Mouse (Mus musculus): ENCODE measurements around the gene Sh3bp1. TPM values are rescaled to one million over a fixed set of nuclear protein-coding genes. Genes with fewer than 3 reads are reported as not detected.
"Not testable (repeated sequence)": the region's sequence is repeated elsewhere in the genome, so short reads cannot be mapped to it uniquely, and the experiment has no call there.

Gene Sh3bp1
- polyA plus RNA-seq, 3 experiments from 2014 or later, result 49.5 to 72.6 (median 52.6) TPM

- ATAC-seq, result no peak
Observed at GRCm38 (mm10) chr15:78877810-78878390, 21.7 kb upstream of the Sh3bp1 start.

GRCm38 (mm10) chr15:78878792-78879516, 20.6 kb upstream of the Sh3bp1 start:
- ATAC-seq, result not testable (repeated sequence)

- ATAC-seq, result no peak
Observed at GRCm38 (mm10) chr15:78880432-78880831, 19.1 kb upstream of the Sh3bp1 start.

GRCm38 (mm10) chr15:78881828-78882227, 17.7 kb upstream of the Sh3bp1 start:
- ATAC-seq, result no peak

- no peak for ATAC-seq
Observed at GRCm38 (mm10) chr15:78889401-78889853, 10.1 kb upstream of the Sh3bp1 start.

- ATAC-seq, result no peak
Observed at GRCm38 (mm10) chr15:78892440-78892839, 7.1 kb upstream of the Sh3bp1 start.

- ATAC-seq, result peak; percentile 11
Observed at GRCm38 (mm10) chr15:78894726-78895125, 4.8 kb upstream of the Sh3bp1 start.

GRCm38 (mm10) chr15:78895741-78896140, 3.8 kb upstream of the Sh3bp1 start:
- no peak for ATAC-seq

GRCm38 (mm10) chr15:78896149-78896548, 3.4 kb upstream of the Sh3bp1 start:
- peak; percentile 60 for ATAC-seq

GRCm38 (mm10) chr15:78897488-78897887, 2.1 kb upstream of the Sh3bp1 start:
- no peak for ATAC-seq

- ATAC-seq, result peak; percentile 59
Observed at GRCm38 (mm10) chr15:78898507-78899001, 1.0 kb upstream of the Sh3bp1 start.

GRCm38 (mm10) chr15:78899409-78899739, 194 bp upstream of the Sh3bp1 start, which contains the start of gene Gm49510:
Gene Gm49510, plus strand, starts transcription at chr15:78899667.
- no peak for ATAC-seq

- no peak for ATAC-seq
Observed at GRCm38 (mm10) chr15:78900585-78901421, 1.2 kb downstream of the Sh3bp1 start.

GRCm38 (mm10) chr15:78901422-78901789, 1.8 kb downstream of the Sh3bp1 start:
- no peak for ATAC-seq

GRCm38 (mm10) chr15:78903243-78903642, 3.7 kb downstream of the Sh3bp1 start:
- peak; percentile 35 for ATAC-seq

GRCm38 (mm10) chr15:78908399-78908798, 8.8 kb downstream of the Sh3bp1 start:
- ATAC-seq, result no peak

GRCm38 (mm10) chr15:78908982-78909381, 9.4 kb downstream of the Sh3bp1 start:
- ATAC-seq, result no peak

GRCm38 (mm10) chr15:78912040-78912439, 12.5 kb downstream of the Sh3bp1 start:
- no peak for ATAC-seq

GRCm38 (mm10) chr15:78913632-78914090, 14.1 kb downstream of the Sh3bp1 start, which contains the start of gene Pdxp:
Gene Pdxp, plus strand, starts transcription at chr15:78913919.
- ATAC-seq, result peak; percentile 92

- peak; percentile 45 for ATAC-seq
Observed at GRCm38 (mm10) chr15:78914091-78914822, 14.7 kb downstream of the Sh3bp1 start.

- ATAC-seq, result no peak
Observed at GRCm38 (mm10) chr15:78914823-78915659, 15.5 kb downstream of the Sh3bp1 start.

All from inflammation-experienced regulatory T-cells, adult 6 months (primary cell).